Mouse (Mus musculus): ENCODE results near the gene Otud5. TPM values are rescaled to one million over a fixed set of nuclear protein-coding genes. Genes with fewer than 3 reads are reported as not detected.
A peak's percentile ranks its signal among the peaks of the same experiment; 100 is the strongest.

Otud5 gene
- polyA plus RNA-seq, 1 experiment = 65.0 TPM

- H3K4me3 ChIP-seq (ENCODE audit: insufficient read depth, low read length) = peak overlapping the region; percentile 84
- H3K27ac ChIP-seq (ENCODE audit: insufficient read depth, low read length) = peak overlapping the region; percentile 72
- no peaks in the 10 kb centered on the region; the same call in 1 of the 2 replicates for H3K4me1 ChIP-seq (ENCODE audit: control insufficient read depth, insufficient read depth, low read length)
- TF ChIP-seq CTCF (IDR thresholded peaks at IDR 0.05; ENCODE audit: borderline replicate concordance, insufficient read depth, low read length) (no peak), POLR2A (IDR thresholded peaks at IDR 0.05; ENCODE audit: low read depth, low read length) (no peak)
These were observed 1.2 kb downstream of the Otud5 start for GRCm38 (mm10) chrX:7842318-7842717.

GRCm38 (mm10) chrX:7847845-7848244 lies 6.7 kb downstream of the Otud5 start:
- no peaks in the 10 kb centered on the region; the same call in 1 of the 2 replicates for H3K4me1 ChIP-seq (ENCODE audit: control insufficient read depth, insufficient read depth, low read length)
- TF ChIP-seq POLR2A (IDR thresholded peaks at IDR 0.05; ENCODE audit: low read depth, low read length) (no peak), CTCF (IDR thresholded peaks at IDR 0.05; ENCODE audit: borderline replicate concordance, insufficient read depth, low read length) (no peak)
- no peak overlapping the region for H3K27ac ChIP-seq (ENCODE audit: insufficient read depth, low read length)
- no peak overlapping the region for H3K4me3 ChIP-seq (ENCODE audit: insufficient read depth, low read length)

- Histone ChIP-seq H3K4me3 (ENCODE audit: insufficient read depth, low read length) (no peak overlapping the region), H3K4me1 (ENCODE audit: control insufficient read depth, insufficient read depth, low read length) (no peaks in the 10 kb centered on the region), H3K27ac (ENCODE audit: insufficient read depth, low read length) (no peak overlapping the region)
- TF ChIP-seq POLR2A (IDR thresholded peaks at IDR 0.05; ENCODE audit: low read depth, low read length) = no peak
- peak; percentile 38; the same call in 1 of the 2 replicates for TF ChIP-seq CTCF (IDR thresholded peaks at IDR 0.05; ENCODE audit: borderline replicate concordance, insufficient read depth, low read length)
These were observed 13.4 kb downstream of the Otud5 start for GRCm38 (mm10) chrX:7854578-7854977.

- no peak overlapping the region for H3K27ac ChIP-seq (ENCODE audit: insufficient read depth, low read length)
- H3K4me3 ChIP-seq (ENCODE audit: insufficient read depth, low read length) = no peak overlapping the region
- TF ChIP-seq POLR2A (IDR thresholded peaks at IDR 0.05; ENCODE audit: low read depth, low read length) (no peak), CTCF (IDR thresholded peaks at IDR 0.05; ENCODE audit: borderline replicate concordance, insufficient read depth, low read length) (no peak)
- no peaks in the 10 kb centered on the region for H3K4me1 ChIP-seq (ENCODE audit: control insufficient read depth, insufficient read depth, low read length)
These were observed 18.1 kb downstream of the Otud5 start for GRCm38 (mm10) chrX:7859191-7859753.

- TF ChIP-seq CTCF (IDR thresholded peaks at IDR 0.05; ENCODE audit: borderline replicate concordance, insufficient read depth, low read length) = no peak
- no peak for TF ChIP-seq POLR2A (IDR thresholded peaks at IDR 0.05; ENCODE audit: low read depth, low read length)
- no peak overlapping the region for H3K27ac ChIP-seq (ENCODE audit: insufficient read depth, low read length)
- no peak overlapping the region for H3K4me3 ChIP-seq (ENCODE audit: insufficient read depth, low read length)
- no peaks in the 10 kb centered on the region for H3K4me1 ChIP-seq (ENCODE audit: control insufficient read depth, insufficient read depth, low read length)
These were observed 22.0 kb downstream of the Otud5 start for GRCm38 (mm10) chrX:7863181-7863580.

GRCm38 (mm10) chrX:7864551-7864950 lies 23.4 kb downstream of the Otud5 start:
- TF ChIP-seq CTCF (IDR thresholded peaks at IDR 0.05; ENCODE audit: borderline replicate concordance, insufficient read depth, low read length) = no peak
- TF ChIP-seq POLR2A (IDR thresholded peaks at IDR 0.05; ENCODE audit: low read depth, low read length) = no peak
- no peaks in the 10 kb centered on the region for H3K4me1 ChIP-seq (ENCODE audit: control insufficient read depth, insufficient read depth, low read length)
- no peak overlapping the region for H3K4me3 ChIP-seq (ENCODE audit: insufficient read depth, low read length)
- no peak overlapping the region for H3K27ac ChIP-seq (ENCODE audit: insufficient read depth, low read length)

GRCm38 (mm10) chrX:7865343-7865742 lies 24.2 kb downstream of the Otud5 start:
- Histone ChIP-seq H3K4me1 (ENCODE audit: control insufficient read depth, insufficient read depth, low read length) (no peaks in the 10 kb centered on the region), H3K4me3 (ENCODE audit: insufficient read depth, low read length) (no peak overlapping the region), H3K27ac (ENCODE audit: insufficient read depth, low read length) (no peak overlapping the region)
- no peak for TF ChIP-seq CTCF (IDR thresholded peaks at IDR 0.05; ENCODE audit: borderline replicate concordance, insufficient read depth, low read length)
- TF ChIP-seq POLR2A (IDR thresholded peaks at IDR 0.05; ENCODE audit: low read depth, low read length) = no peak

GRCm38 (mm10) chrX:7865786-7866185 lies 24.6 kb downstream of the Otud5 start:
- TF ChIP-seq POLR2A (IDR thresholded peaks at IDR 0.05; ENCODE audit: low read depth, low read length) (no peak), CTCF (IDR thresholded peaks at IDR 0.05; ENCODE audit: borderline replicate concordance, insufficient read depth, low read length) (no peak)
- Histone ChIP-seq H3K27ac (ENCODE audit: insufficient read depth, low read length) (no peak overlapping the region), H3K4me3 (ENCODE audit: insufficient read depth, low read length) (no peak overlapping the region), H3K4me1 (ENCODE audit: control insufficient read depth, insufficient read depth, low read length) (no peaks in the 10 kb centered on the region)

- TF ChIP-seq CTCF (IDR thresholded peaks at IDR 0.05; ENCODE audit: borderline replicate concordance, insufficient read depth, low read length) (no peak), POLR2A (IDR thresholded peaks at IDR 0.05; ENCODE audit: low read depth, low read length) (no peak)
- Histone ChIP-seq H3K4me3 (ENCODE audit: insufficient read depth, low read length) (no peak overlapping the region), H3K4me1 (ENCODE audit: control insufficient read depth, insufficient read depth, low read length) (no peaks in the 10 kb centered on the region), H3K27ac (ENCODE audit: insufficient read depth, low read length) (no peak overlapping the region)
These were observed 26.0 kb downstream of the Otud5 start for GRCm38 (mm10) chrX:7867141-7867540.

- Histone ChIP-seq H3K4me3 (ENCODE audit: insufficient read depth, low read length) (no peak overlapping the region), H3K27ac (ENCODE audit: insufficient read depth, low read length) (no peak overlapping the region), H3K4me1 (ENCODE audit: control insufficient read depth, insufficient read depth, low read length) (no peaks in the 10 kb centered on the region)
- TF ChIP-seq CTCF (IDR thresholded peaks at IDR 0.05; ENCODE audit: borderline replicate concordance, insufficient read depth, low read length) = no peak
- no peak for TF ChIP-seq POLR2A (IDR thresholded peaks at IDR 0.05; ENCODE audit: low read depth, low read length)
These were observed 27.3 kb downstream of the Otud5 start for GRCm38 (mm10) chrX:7868506-7868905.
